Mouse (Mus musculus): Measurements from ENCODE around the gene Fam76a. TPM values are rescaled to one million over a fixed set of nuclear protein-coding genes. Genes with fewer than 3 reads are reported as not detected.

Gene Fam76a
- polyA plus RNA-seq, 2 experiments, result 19.0 to 57.1 TPM

DNA sequence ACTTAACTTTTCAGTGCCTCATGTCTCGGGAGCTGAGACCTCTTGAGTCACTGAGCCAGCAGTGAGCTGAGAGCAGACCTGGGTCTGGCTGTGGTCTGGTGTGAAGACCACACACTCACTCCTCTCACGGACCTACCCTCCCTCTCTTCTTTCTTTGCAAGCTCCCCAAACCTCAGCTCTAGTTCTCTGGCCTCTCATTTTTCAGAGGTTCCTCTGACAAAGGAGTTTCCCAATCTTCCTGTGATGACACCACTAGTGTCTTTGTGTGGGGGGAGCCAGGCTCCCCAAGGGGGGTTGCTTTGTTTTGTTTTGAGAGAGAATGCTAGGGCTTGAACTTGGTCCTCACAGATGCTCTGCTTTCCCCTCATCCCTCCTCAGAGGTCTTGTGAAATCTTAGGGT, 28.6 kb upstream of the Fam76a start:
- no peak for DNase-seq (ENCODE audit: low spot score)

DNA sequence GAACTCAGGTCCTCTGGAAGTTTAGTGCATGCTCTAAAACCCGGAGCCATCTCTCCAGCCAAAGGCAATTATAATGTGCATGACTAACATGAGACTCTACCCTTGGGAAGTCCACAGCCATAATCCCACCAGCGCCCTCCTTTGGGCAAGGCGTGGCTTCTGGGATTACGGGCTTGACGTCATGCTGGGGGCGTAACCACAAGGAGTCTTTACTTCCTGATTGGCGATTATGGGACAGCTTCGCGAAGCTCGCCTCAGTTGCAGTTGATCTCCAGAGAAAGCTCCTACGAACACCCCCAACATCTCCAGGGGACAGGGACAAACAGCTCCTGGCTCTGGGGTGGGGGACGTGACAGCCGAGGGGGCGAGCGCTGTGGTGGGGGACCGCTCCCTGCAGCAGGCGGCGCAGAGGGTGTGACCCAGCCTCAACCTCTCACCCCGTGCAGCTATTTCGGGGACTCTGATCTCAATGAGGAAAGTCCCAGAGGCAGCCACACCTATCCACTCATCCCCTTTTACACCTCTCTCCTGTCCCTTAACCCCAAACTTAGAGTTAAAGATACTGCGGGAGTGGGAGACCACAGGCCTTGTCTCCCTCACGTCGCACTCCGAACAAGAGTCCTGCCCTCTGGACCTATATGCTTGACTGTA, 27.6 kb upstream of the Fam76a start:
- Histone ChIP-seq H3K36me3 (ENCODE audit: control insufficient read depth, insufficient read depth, low read length) (no peaks in the 10 kb centered on the region), H3K4me2 (replicated peaks; ENCODE audit: low read depth, low read length, severe bottlenecking) (no peak overlapping the region), H3K27ac (replicated peaks; ENCODE audit: low read depth, low read length) (no peak overlapping the region), H3K9ac (ENCODE audit: low read depth, low read length, severe bottlenecking) (no peak overlapping the region), H3K4me3 (replicated peaks; ENCODE audit: low read length) (no peak overlapping the region), H3K27me3 (ENCODE audit: control insufficient read depth, insufficient read depth, low read length) (no peaks in the 10 kb centered on the region), H3K9me3 (ENCODE audit: control insufficient read depth, low read length) (no peaks in the 10 kb centered on the region), H3K4me1 (ENCODE audit: control insufficient read depth, insufficient read depth, low read length) (peaks cover 21% of the 10 kb centered on the region)
- no peak for ATAC-seq (ENCODE audit: low FRiP score, low read depth)
- DNase-seq (ENCODE audit: low spot score), result no peak
- TF ChIP-seq POLR2A (IDR thresholded peaks at IDR 0.05; ENCODE audit: borderline replicate concordance, extremely low read depth, insufficient read depth, insufficient read length), result no peak
- 35% methylated on average over 24 of the region's 24 CpGs for WGBS

More for the DNA sequence above, 28.6 kb upstream of the Fam76a start:
- no peaks in the 10 kb centered on the region for H3K9me3 ChIP-seq (ENCODE audit: control insufficient read depth, low read length)
- H3K4me2 ChIP-seq (replicated peaks; ENCODE audit: low read depth, low read length, severe bottlenecking), result no peak overlapping the region
- no peak overlapping the region for H3K27ac ChIP-seq (replicated peaks; ENCODE audit: low read depth, low read length)
- no peak for ATAC-seq (ENCODE audit: low FRiP score, low read depth)
- no peaks in the 10 kb centered on the region for H3K36me3 ChIP-seq (ENCODE audit: control insufficient read depth, insufficient read depth, low read length)
- no peak for TF ChIP-seq POLR2A (IDR thresholded peaks at IDR 0.05; ENCODE audit: borderline replicate concordance, extremely low read depth, insufficient read depth, insufficient read length)
- peaks cover 15% of the 10 kb centered on the region for H3K4me1 ChIP-seq (ENCODE audit: control insufficient read depth, insufficient read depth, low read length)
- no peak overlapping the region for H3K4me3 ChIP-seq (replicated peaks; ENCODE audit: low read length)
- H3K27me3 ChIP-seq (ENCODE audit: control insufficient read depth, insufficient read depth, low read length), result no peaks in the 10 kb centered on the region
- 32% methylated on average over 2 of the region's 2 CpGs for WGBS
- H3K9ac ChIP-seq (ENCODE audit: low read depth, low read length, severe bottlenecking), result no peak overlapping the region

DNA sequence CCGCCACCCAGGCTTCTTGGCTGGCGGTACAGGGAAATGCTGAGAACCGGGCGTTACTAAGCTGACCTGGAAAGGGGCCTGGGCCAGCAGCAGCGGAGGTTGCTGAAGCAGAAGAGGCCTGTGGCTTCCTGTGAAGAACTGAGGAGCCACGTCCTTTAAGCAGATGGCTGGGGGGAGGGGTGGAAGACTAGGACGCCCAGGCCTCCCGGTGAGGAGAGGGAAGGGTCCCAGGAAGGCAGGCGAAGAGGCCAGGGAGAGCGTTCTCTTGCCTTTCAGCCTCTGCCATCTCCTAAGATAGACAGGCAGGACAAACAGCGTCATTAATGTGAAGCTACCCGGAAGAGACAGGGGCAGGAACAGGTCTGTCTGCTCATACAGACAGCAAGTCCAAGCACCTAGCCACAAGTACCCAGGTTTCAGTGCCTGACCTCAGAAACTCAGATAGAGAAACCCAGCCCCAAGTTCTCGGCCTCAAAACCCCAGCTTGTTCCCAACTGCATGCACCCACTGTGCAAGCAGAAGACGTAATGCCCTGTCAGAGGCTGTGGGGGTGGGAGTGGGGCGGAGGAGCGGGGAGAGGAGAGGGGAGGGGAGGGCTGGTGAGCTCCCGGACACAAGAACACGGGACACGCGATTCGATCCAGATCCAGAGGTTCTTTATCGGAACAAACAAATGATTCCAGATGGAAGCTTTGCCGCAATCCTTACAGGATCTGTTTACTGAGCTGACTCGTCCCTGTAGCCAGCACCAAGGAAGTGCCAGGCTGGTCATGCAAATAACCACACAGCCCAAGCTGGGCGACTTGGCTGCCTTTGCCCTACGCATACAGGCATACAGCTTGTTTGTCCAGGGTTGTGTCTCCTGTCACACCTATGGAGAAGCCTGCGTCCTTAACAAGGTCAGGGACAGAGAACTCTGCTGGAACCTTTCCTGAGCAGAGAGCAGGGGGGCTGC, 24.0 kb upstream of the Fam76a start:
- Histone ChIP-seq H3K4me3 (replicated peaks; ENCODE audit: low read length) (peak overlapping the region; percentile 19), H3K36me3 (ENCODE audit: control insufficient read depth, insufficient read depth, low read length) (no peaks in the 10 kb centered on the region), H3K9me3 (ENCODE audit: control insufficient read depth, low read length) (no peaks in the 10 kb centered on the region), H3K4me2 (replicated peaks; ENCODE audit: low read depth, low read length, severe bottlenecking) (peak overlapping the region; percentile 46), H3K27ac (replicated peaks; ENCODE audit: low read depth, low read length) (peak overlapping the region; percentile 61), H3K9ac (ENCODE audit: low read depth, low read length, severe bottlenecking) (peak overlapping the region; percentile 34; the same call in 1 of the 2 replicates), H3K4me1 (ENCODE audit: control insufficient read depth, insufficient read depth, low read length) (peaks cover 21% of the 10 kb centered on the region), H3K27me3 (ENCODE audit: control insufficient read depth, insufficient read depth, low read length) (no peaks in the 10 kb centered on the region)
- DNase-seq (ENCODE audit: low spot score) (peak; percentile 54), ATAC-seq (ENCODE audit: low FRiP score, low read depth) (no peak; the same call in 1 of the 2 replicates)
- WGBS, result 23% methylated on average over 27 of the region's 27 CpGs
- no peak for TF ChIP-seq POLR2A (IDR thresholded peaks at IDR 0.05; ENCODE audit: borderline replicate concordance, extremely low read depth, insufficient read depth, insufficient read length)

DNA sequence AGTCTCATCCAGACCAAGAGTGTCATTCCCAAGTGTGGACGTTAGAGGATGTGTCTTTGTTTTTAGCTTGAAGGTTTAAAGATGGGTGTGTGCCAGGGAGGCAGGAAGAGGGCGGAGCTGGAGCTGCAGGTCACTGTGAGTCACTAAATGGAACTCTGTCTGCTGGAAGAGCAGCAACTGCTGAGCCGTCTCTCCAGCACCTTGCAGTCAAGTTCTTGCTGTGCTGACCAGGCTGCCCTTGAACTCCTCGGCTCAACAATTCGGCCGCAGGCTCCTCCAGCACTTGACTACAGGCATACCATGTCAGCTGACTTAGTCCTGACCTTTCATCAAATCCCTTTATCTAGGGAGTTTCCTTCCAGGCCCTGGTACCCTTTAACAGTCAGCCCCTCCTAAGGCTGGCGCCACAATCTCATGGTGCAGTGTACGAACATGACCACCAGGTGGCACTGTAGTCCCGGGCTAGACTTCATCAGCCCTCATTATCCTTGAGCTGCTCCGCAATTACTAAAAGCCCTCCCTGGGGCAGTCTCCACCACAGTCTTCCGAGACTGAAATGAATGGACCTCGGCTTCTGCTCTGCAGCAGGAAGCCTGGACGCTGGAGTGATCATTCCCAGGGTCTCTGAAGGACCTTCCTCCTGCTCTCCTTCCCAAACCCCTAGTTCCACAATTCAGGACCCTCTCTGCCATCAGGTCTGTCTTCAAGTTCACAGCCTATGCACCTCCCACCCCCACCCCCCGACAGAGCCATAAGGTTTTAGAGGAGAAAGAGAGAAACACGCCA, 23.1 kb upstream of the Fam76a start:
- DNase-seq (ENCODE audit: low spot score), result peak; percentile 91
- Histone ChIP-seq H3K27me3 (ENCODE audit: control insufficient read depth, insufficient read depth, low read length) (no peaks in the 10 kb centered on the region), H3K4me1 (ENCODE audit: control insufficient read depth, insufficient read depth, low read length) (peaks cover 19% of the 10 kb centered on the region), H3K9me3 (ENCODE audit: control insufficient read depth, low read length) (no peaks in the 10 kb centered on the region), H3K36me3 (ENCODE audit: control insufficient read depth, insufficient read depth, low read length) (no peaks in the 10 kb centered on the region), H3K9ac (ENCODE audit: low read depth, low read length, severe bottlenecking) (peak overlapping the region; percentile 34; the same call in 1 of the 2 replicates), H3K4me3 (replicated peaks; ENCODE audit: low read length) (peak overlapping the region; percentile 19; the same call in 1 of the 2 replicates), H3K4me2 (replicated peaks; ENCODE audit: low read depth, low read length, severe bottlenecking) (peak overlapping the region; percentile 46), H3K27ac (replicated peaks; ENCODE audit: low read depth, low read length) (peak overlapping the region; percentile 61)
- ATAC-seq (ENCODE audit: low FRiP score, low read depth), result peak; percentile 80
- WGBS, result 6% methylated on average over 15 of the region's 15 CpGs
- no peak for TF ChIP-seq POLR2A (IDR thresholded peaks at IDR 0.05; ENCODE audit: borderline replicate concordance, extremely low read depth, insufficient read depth, insufficient read length)

DNA sequence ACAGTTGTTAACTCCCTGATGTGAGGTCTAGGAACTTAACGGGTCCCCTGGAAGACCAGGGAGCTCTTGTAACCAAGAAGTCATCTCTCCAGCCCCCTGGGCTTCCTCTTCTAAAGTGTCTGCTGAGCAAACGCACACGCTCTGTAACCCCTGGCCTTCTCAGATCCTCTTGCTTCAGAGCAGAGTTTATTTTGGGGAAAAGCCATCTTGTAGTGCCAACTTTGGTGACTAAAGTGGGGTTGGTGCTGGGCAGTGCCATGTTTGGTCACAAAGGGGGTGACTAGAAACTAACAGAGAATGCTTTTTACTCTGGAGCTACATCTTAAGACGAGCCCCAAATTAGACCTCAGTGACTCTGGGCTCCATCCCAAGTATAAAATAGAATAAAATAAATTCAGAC, 22.4 kb upstream of the Fam76a start:
- Histone ChIP-seq H3K4me1 (ENCODE audit: control insufficient read depth, insufficient read depth, low read length) (peaks cover 18% of the 10 kb centered on the region), H3K4me3 (replicated peaks; ENCODE audit: low read length) (no peak overlapping the region), H3K4me2 (replicated peaks; ENCODE audit: low read depth, low read length, severe bottlenecking) (no peak overlapping the region), H3K27me3 (ENCODE audit: control insufficient read depth, insufficient read depth, low read length) (no peaks in the 10 kb centered on the region), H3K36me3 (ENCODE audit: control insufficient read depth, insufficient read depth, low read length) (no peaks in the 10 kb centered on the region), H3K9me3 (ENCODE audit: control insufficient read depth, low read length) (no peaks in the 10 kb centered on the region), H3K9ac (ENCODE audit: low read depth, low read length, severe bottlenecking) (no peak overlapping the region), H3K27ac (replicated peaks; ENCODE audit: low read depth, low read length) (0 out of 2 replicates have a peak overlapping the region, but pooled peaks have one; percentile 26)
- no peak for TF ChIP-seq POLR2A (IDR thresholded peaks at IDR 0.05; ENCODE audit: borderline replicate concordance, extremely low read depth, insufficient read depth, insufficient read length)
- DNase-seq (ENCODE audit: low spot score) (no peak), ATAC-seq (ENCODE audit: low FRiP score, low read depth) (no peak)
- WGBS, result 61% methylated on average over 4 of the region's 4 CpGs
